Mouse (Mus musculus) ES-Bruce4 (cell line): Measurements from ENCODE around the gene Pcyt1b.

ENCODE experiments used
- CTCF ChIP-seq: IDR thresholded peaks from one replicate; pipeline ENCODE4 v1.8.1; 2011; ENCODE audit warnings: low read depth, low read length
- EP300 ChIP-seq: IDR thresholded peaks from 2 replicates; pipeline ENCODE4 v1.6.1; 2011; ENCODE audit warnings: low read depth, low read length; ENCODE audit not compliant: insufficient read depth

GRCm38 (mm10) chrX:93755210-93755842 lies 100.7 kb downstream of the Pcyt1b start:
- TF ChIP-seq CTCF, result no peak
- no peak for TF ChIP-seq EP300
